Mouse (Mus musculus) T-helper 2 cell (primary cell): ENCODE results near the gene Rhoc.
"Not testable (repeated sequence)": the region's sequence is repeated elsewhere in the genome, so short reads cannot be mapped to it uniquely, and the experiment has no call there.

Source experiments
- in situ Hi-C: fragments of 300-600 bp; cut with MboI, MseI; formaldehyde crosslinking; loops from one replicate; pipeline ENCODE4 v1.15.1; 2025; ENCODE audit warnings: high pct_unique_total_duplicates

The Rhoc gene

GRCm38 (mm10) chr3:104783971-104784500, 4.1 kb upstream of the Rhoc start:
- in situ Hi-C loops = no loop called here

GRCm38 (mm10) chr3:104785284-104785683, 2.9 kb upstream of the Rhoc start:
- in situ Hi-C loops = no loop called here

GRCm38 (mm10) chr3:104788561-104789311, 561 bp downstream of the Rhoc start:
- in situ Hi-C loops = no loop called here

GRCm38 (mm10) chr3:104789312-104789605, 1.1 kb downstream of the Rhoc start:
- in situ Hi-C loops = no loop called here

- in situ Hi-C loops = no loop called here
These were observed 1.6 kb downstream of the Rhoc start for GRCm38 (mm10) chr3:104789822-104790221.

GRCm38 (mm10) chr3:104790401-104790937, 2.3 kb downstream of the Rhoc start:
- in situ Hi-C loops = no loop called here

GRCm38 (mm10) chr3:104791017-104791416, 2.8 kb downstream of the Rhoc start:
- in situ Hi-C loops = no loop called here

- in situ Hi-C loops = no loop called here
These were observed 3.5 kb downstream of the Rhoc start for GRCm38 (mm10) chr3:104791671-104792070.

GRCm38 (mm10) chr3:104792360-104793270, 4.4 kb downstream of the Rhoc start:
- in situ Hi-C loops = no loop called here

GRCm38 (mm10) chr3:104793871-104794828, 6.0 kb downstream of the Rhoc start:
- in situ Hi-C loops = no loop called here

- in situ Hi-C loops = no loop called here
These were observed 6.8 kb downstream of the Rhoc start for GRCm38 (mm10) chr3:104794953-104795470.

- in situ Hi-C loops = no loop called here
These were observed 7.6 kb downstream of the Rhoc start for GRCm38 (mm10) chr3:104795661-104796340.

- in situ Hi-C loops = no loop called here
These were observed 8.4 kb downstream of the Rhoc start for GRCm38 (mm10) chr3:104796430-104797082.

- in situ Hi-C loops = no loop called here
These were observed 12.5 kb downstream of the Rhoc start for GRCm38 (mm10) chr3:104800681-104801080.

GRCm38 (mm10) chr3:104801481-104801880, 13.3 kb downstream of the Rhoc start:
- in situ Hi-C loops = no loop called here

- in situ Hi-C loops = no loop called here
These were observed 16.1 kb downstream of the Rhoc start for GRCm38 (mm10) chr3:104804312-104804711.

- in situ Hi-C loops = no loop called here
These were observed 17.4 kb downstream of the Rhoc start for GRCm38 (mm10) chr3:104805539-104805938.

GRCm38 (mm10) chr3:104811752-104812151, 23.6 kb downstream of the Rhoc start:
- in situ Hi-C loops = no loop called here

GRCm38 (mm10) chr3:104812254-104812653, 24.1 kb downstream of the Rhoc start:
- in situ Hi-C loops = no loop called here

- in situ Hi-C loops = not testable (repeated sequence)
These were observed 25.1 kb downstream of the Rhoc start for GRCm38 (mm10) chr3:104813227-104813626.
